Mouse (Mus musculus) G1E (cell line): ENCODE data around the gene Thrb. TPM values are rescaled to one million over a fixed set of nuclear protein-coding genes. Genes with fewer than 3 reads are reported as not detected.

Experiments used
- ATAC-seq: 2 replicates; pipeline ENCODE4 v1.8.0; 2016; ENCODE audit warnings: mild to moderate bottlenecking; ENCODE audit not compliant: insufficient number of reproducible peaks, poor library complexity, low FRiP score, severe bottlenecking; ENCODE audit errors: extremely low read depth
- DNase-seq: peaks from one replicate; pipeline ENCODE4 v3.0.0; 2012; ENCODE audit warnings: low spot score
- H3K27me3 ChIP-seq: 2 replicates; pipeline ENCODE4 v1.6.1; 2012; ENCODE audit warnings: mild to moderate bottlenecking, low read length, inconsistent platforms; ENCODE audit not compliant: insufficient read depth
- H3K36me3 ChIP-seq: replicated peaks from 2 replicates; pipeline ENCODE3; 2012; ENCODE audit warnings: mild to moderate bottlenecking, inconsistent platforms
- H3K4me1 ChIP-seq: 2 replicates; pipeline ENCODE4 v1.6.1; 2012; ENCODE audit warnings: low read depth, low read length, inconsistent platforms, mixed read lengths; ENCODE audit not compliant: insufficient read depth
- H3K4me3 ChIP-seq: 2 replicates; pipeline ENCODE4 v1.5.1; 2012; ENCODE audit warnings: low read depth, mild to moderate bottlenecking, inconsistent platforms, low read length, moderate library complexity, mixed read lengths
- H3K9me3 ChIP-seq: replicated peaks from 2 replicates; pipeline ENCODE4 v1.6.1; 2012; ENCODE audit warnings: inconsistent platforms
- CTCF ChIP-seq: IDR thresholded peaks from 2 replicates; pipeline ENCODE4 v1.5.1; 2012; ENCODE audit warnings: low read depth, low read length, inconsistent platforms, mixed read lengths
- GATA1 ChIP-seq: IDR thresholded peaks from 2 replicates; pipeline ENCODE4 v1.6.1; 2012; ENCODE audit warnings: borderline replicate concordance, low read length, inconsistent platforms, mixed read lengths
- GATA2 ChIP-seq: IDR thresholded peaks from 2 replicates; pipeline ENCODE4 v1.6.1; 2012; ENCODE audit warnings: low read depth, low read length, inconsistent platforms, borderline replicate concordance
- POLR2AphosphoS5 ChIP-seq: IDR thresholded peaks from 2 replicates; pipeline ENCODE4 v1.6.1; 2012; ENCODE audit warnings: low read depth, low read length, inconsistent platforms; ENCODE audit not compliant: insufficient replicate concordance
- TAL1 ChIP-seq: conservative IDR thresholded peaks from 2 replicates; pipeline ENCODE4 v1.6.1; 2012; ENCODE audit warnings: low read depth, low read length, inconsistent platforms, mixed read lengths
- polyA plus RNA-seq: library from polyadenylated mRNA; stranded (reverse); fragments of >175 nt; gene quantifications from 2 replicates; pipeline ENCODE4 v1.2.3, GENCODE M21; 2012
- total RNA-seq, 2 experiments: library from RNA; stranded (forward) in 1 of 2; stranded (reverse) in 1 of 2; fragments of 200-1000 nt in 1 of 2; fragments of >200 nt in 1 of 2; fragmentation: Nextera tagmentation in 1 of 2; gene quantifications; 2 replicates each; pipeline ENCODE4 v1.2.3; 2014 to 2017

Gene Thrb
- total and polyA plus RNA-seq, 3 experiments: 6.3 to 26.7 (median 7.0) TPM

DNA sequence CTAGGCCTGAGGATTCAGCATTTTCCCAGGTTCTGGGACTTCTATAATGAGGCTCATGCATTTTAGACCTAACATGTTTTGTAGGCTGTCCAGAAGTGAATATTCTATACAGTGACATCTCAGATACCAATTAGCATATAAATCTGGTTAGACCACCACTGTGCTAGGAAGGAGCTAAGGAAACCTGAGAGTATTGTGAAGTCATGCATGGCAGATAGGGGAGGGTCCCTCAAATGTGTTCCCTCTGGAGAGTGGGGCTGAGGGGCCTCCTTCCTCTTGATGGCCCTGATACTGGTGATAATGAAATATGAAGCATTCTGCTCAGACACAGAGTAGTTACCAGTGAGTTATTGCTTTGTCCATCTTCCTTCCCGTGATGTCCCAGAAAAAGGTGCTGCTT is 91.8 kb downstream of the Thrb start:
- 0 out of 2 replicates have a peak, but pooled peaks have one; percentile 15 for ATAC-seq
- no peaks in the 10 kb centered on the region for H3K27me3 ChIP-seq
- H3K36me3 ChIP-seq: peaks cover 7% of the 10 kb centered on the region
- H3K4me3 ChIP-seq: no peak overlapping the region
- peaks cover 16% of the 10 kb centered on the region for H3K4me1 ChIP-seq
- no peak for DNase-seq
- TF ChIP-seq TAL1 (no peak), GATA1 (no peak), CTCF (no peak), POLR2AphosphoS5 (no peak), GATA2 (no peak)
- H3K9me3 ChIP-seq: no peaks in the 10 kb centered on the region

DNA sequence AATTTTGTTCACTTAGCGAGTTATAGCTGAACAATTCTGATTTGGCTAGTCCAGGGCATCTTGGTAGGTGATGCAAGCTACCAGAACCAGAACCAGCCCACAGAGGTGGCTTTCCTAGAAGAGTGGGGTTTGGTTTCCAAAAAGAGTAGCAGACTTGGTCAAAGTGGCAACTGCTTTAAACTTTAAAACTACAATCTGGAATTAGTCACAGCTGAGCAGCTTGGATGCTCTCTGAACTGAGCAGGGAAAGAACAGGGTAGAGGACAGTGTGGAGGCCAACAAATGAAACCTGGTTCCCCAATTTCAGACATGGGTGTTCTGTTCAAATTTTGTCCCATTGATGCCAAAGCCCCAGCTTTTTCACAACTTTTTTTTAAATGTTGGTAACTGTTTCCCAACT is 93.4 kb downstream of the Thrb start:
- ATAC-seq (no peak), DNase-seq (no peak)
- peaks cover 7% of the 10 kb centered on the region for H3K36me3 ChIP-seq
- peaks cover 16% of the 10 kb centered on the region for H3K4me1 ChIP-seq
- TF ChIP-seq POLR2AphosphoS5: no peak
- TF ChIP-seq TAL1: no peak
- no peak for TF ChIP-seq CTCF
- TF ChIP-seq GATA2: no peak
- no peak for TF ChIP-seq GATA1
- no peaks in the 10 kb centered on the region for H3K27me3 ChIP-seq
- H3K9me3 ChIP-seq: no peaks in the 10 kb centered on the region
- no peak overlapping the region for H3K4me3 ChIP-seq

DNA sequence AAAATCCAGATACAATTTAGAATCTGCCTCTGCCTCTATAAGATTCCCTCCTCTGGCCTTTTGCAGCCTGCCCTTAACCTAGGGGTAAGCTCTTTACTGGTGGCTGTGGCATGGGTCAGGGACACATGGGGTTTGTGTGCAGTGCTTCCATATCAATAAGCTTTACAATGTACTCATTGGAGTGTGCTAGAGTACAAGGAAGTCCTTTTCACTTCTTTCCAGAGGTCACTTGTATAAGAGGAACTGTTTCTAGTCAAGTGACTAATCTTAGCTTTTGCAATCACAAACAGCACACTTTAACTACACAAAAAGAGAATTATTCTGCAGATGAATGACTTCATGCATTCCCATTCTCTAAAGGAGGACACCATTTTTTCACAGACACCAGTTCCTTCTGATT is 96.7 kb downstream of the Thrb start:
- Histone ChIP-seq H3K4me1 (peaks cover 10% of the 10 kb centered on the region), H3K27me3 (no peaks in the 10 kb centered on the region), H3K36me3 (peaks cover 7% of the 10 kb centered on the region), H3K9me3 (no peaks in the 10 kb centered on the region), H3K4me3 (no peak overlapping the region)
- no peak for TF ChIP-seq GATA1
- no peak for TF ChIP-seq TAL1
- no peak for TF ChIP-seq CTCF
- TF ChIP-seq POLR2AphosphoS5: no peak
- no peak for TF ChIP-seq GATA2
- DNase-seq: no peak
- no peak for ATAC-seq

DNA sequence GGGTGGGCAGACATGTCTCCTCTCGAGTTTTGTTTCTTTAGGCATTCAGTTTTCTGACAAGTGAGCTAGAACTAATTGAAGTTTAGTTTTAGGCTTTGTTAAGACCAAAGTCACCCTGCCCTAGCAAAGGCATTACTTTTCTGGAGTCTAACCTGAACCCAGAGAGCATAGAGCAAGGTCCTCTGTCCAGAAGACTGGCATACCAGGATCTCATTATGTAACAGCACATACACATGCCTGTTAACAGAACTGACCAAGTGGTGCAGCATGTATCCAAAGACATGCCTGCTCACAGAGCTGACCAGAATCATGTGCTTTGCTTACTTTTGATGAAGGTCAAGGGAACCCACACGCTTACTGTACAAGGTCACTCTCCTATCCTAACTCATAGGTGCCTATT is 107.9 kb downstream of the Thrb start:
- no peak for TF ChIP-seq GATA2
- TF ChIP-seq GATA1: no peak
- no peak for TF ChIP-seq POLR2AphosphoS5
- Histone ChIP-seq H3K4me1 (no peaks in the 10 kb centered on the region; the same call in 1 of the 2 replicates), H3K9me3 (no peaks in the 10 kb centered on the region), H3K27me3 (no peaks in the 10 kb centered on the region), H3K36me3 (peaks cover 2% of the 10 kb centered on the region), H3K4me3 (no peak overlapping the region)
- ATAC-seq: no peak
- no peak for DNase-seq

DNA sequence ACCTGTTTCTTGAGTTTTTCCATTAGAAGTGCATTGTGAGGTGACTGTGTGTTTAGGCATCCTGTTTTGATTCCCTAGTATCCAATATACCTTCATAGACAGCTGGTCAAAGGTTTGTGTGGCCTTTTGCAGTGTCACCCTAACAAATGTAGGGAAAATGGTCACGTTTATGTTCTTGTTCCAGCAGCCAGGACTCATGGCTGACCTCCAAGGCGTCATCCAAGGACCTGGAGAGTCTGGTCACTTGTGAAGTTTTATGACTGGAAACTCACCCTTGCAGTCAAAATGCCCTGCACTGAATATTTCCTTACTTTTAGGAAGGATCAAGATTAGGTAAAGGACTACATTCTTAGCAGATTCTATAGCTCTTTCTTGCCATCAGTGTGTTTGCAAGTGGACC is 114.3 kb downstream of the Thrb start:
- Histone ChIP-seq H3K9me3 (no peaks in the 10 kb centered on the region), H3K36me3 (no peaks in the 10 kb centered on the region), H3K27me3 (no peaks in the 10 kb centered on the region), H3K4me3 (no peak overlapping the region), H3K4me1 (peaks cover 17% of the 10 kb centered on the region)
- DNase-seq: no peak
- TF ChIP-seq CTCF (no peak), GATA2 (no peak), GATA1 (no peak), TAL1 (no peak), POLR2AphosphoS5 (no peak)
- no peak for ATAC-seq

DNA sequence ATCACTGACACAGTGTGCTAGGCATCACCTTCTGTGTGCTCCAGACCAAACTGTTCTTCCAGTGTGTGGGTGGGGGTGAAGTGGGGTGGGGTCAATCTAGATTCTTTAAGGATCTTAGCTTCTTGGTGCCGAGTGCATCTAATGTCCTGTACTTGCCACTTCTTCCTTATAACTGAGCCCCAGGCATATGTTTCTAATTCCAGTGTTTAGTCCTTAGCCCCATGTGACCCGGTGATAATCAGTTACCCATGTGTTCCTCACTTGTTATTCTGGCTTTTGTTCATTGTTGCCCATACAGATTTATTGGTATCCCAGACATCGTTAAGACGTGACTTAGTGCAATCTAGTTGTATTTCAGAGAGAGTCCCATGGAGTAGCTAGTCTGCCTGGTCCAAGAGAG is 121.9 kb downstream of the Thrb start:
- TF ChIP-seq GATA1: no peak
- TF ChIP-seq CTCF: no peak
- TF ChIP-seq TAL1: no peak
- no peak for TF ChIP-seq GATA2
- ATAC-seq (no peak), DNase-seq (no peak)
- H3K4me1 ChIP-seq: peaks cover 15% of the 10 kb centered on the region
- H3K9me3 ChIP-seq: no peaks in the 10 kb centered on the region
- H3K4me3 ChIP-seq: no peak overlapping the region
- peaks cover 8% of the 10 kb centered on the region for H3K36me3 ChIP-seq
- H3K27me3 ChIP-seq: no peaks in the 10 kb centered on the region

DNA sequence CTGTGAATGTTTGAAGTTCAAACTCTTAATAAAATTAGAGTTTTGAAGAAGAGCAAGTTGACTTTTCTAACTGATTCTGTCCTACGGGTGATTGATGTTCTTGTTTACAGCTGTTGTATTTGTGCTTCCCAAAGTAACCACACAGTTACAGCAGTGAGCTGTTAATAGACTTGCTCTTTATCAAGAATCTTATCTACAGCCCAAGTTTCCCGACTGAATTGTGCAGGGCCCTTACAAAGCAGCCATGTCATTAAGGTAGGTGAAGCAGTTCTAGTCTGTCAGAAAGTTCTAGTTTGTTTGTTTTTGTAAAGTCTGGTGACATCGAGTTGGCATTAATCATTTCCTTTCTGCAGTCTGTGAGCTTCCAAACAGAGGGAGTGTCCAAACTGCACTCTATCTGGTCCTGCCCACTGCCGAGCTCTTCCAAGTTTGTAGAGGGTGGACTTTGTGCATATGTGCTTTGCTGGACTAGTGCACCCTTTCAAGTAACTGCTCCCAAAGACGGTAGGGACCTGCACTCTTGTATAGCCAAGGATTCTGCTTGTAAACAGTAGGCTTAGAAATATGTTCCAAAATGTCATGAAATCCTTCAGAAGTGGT is 124.2 kb downstream of the Thrb start:
- no peak overlapping the region for H3K4me3 ChIP-seq
- ATAC-seq (no peak), DNase-seq (no peak)
- peaks cover 8% of the 10 kb centered on the region for H3K36me3 ChIP-seq
- no peaks in the 10 kb centered on the region for H3K27me3 ChIP-seq
- peaks cover 14% of the 10 kb centered on the region for H3K4me1 ChIP-seq
- no peaks in the 10 kb centered on the region for H3K9me3 ChIP-seq
- TF ChIP-seq TAL1: no peak
